Mouse (Mus musculus) liver, embryonic 14.5 days (tissue): ENCODE data around the gene Lyzl4. TPM values are rescaled to one million over a fixed set of nuclear protein-coding genes. Genes with fewer than 3 reads are reported as not detected.
"Not testable (repeated sequence)": the region's sequence is repeated elsewhere in the genome, so short reads cannot be mapped to it uniquely, and the experiment has no call there.

ENCODE experiments used
- ATAC-seq: fragments of 200-750 bp; cut with Nextera tagmentation; 2 replicates; pipeline ENCODE4 v1.8.0; 2017; ENCODE audit warnings: moderate number of reproducible peaks, mild to moderate bottlenecking, moderate library complexity; ENCODE audit not compliant: insufficient read depth
- DNase-seq, 3 experiments: peaks; one replicate each; pipeline ENCODE4 v3.0.0-alpha.2; 2012 to 2013; ENCODE audit warnings: low read depth in 3 of 3, low spot score in 3 of 3
- H3K27ac ChIP-seq: fragments of 300-500 bp; sonication (generic); 2 replicates; pipeline ENCODE4 v1.5.1; 2014; ENCODE audit warnings: moderate library complexity, mild to moderate bottlenecking, control low read depth, inconsistent platforms
- H3K27me3 ChIP-seq: fragments of 300-500 bp; sonication (generic); 2 replicates; pipeline ENCODE4 v1.6.1; 2014; ENCODE audit warnings: mild to moderate bottlenecking, low read length, moderate library complexity; ENCODE audit not compliant: control insufficient read depth, insufficient read depth
- H3K36me3 ChIP-seq: fragments of 300-500 bp; sonication (generic); replicated peaks from 2 replicates; pipeline ENCODE4 v1.6.1; 2014; ENCODE audit warnings: low read depth; ENCODE audit not compliant: control insufficient read depth, insufficient read depth
- H3K4me1 ChIP-seq, 2 experiments: fragments of 200-500 bp in 1 of 2; fragments of 300-500 bp in 1 of 2; sonication (generic) in 1 of 2; replicated peaks; 2 replicates each; pipeline ENCODE4 v1.6.1; 2012 to 2014; ENCODE audit warnings: antibody characterized with exemption in 1 of 2, inconsistent platforms in 1 of 2, low read length in 1 of 2; ENCODE audit not compliant: control insufficient read depth in 2 of 2, insufficient read depth in 2 of 2
- H3K4me2 ChIP-seq: fragments of 300-500 bp; sonication (generic); 2 replicates; pipeline ENCODE4 v1.6.1; 2014; ENCODE audit warnings: low read depth, mild to moderate bottlenecking, control low read depth, moderate library complexity
- H3K4me3 ChIP-seq, 2 experiments: fragments of 200-500 bp in 1 of 2; fragments of 300-500 bp in 1 of 2; sonication (generic) in 1 of 2; 2 replicates each; pipeline ENCODE4 v1.5.1; 2012 to 2014; ENCODE audit warnings: low read depth in 2 of 2, low read length in 2 of 2, mild to moderate bottlenecking in 2 of 2, control low read depth in 1 of 2, inconsistent platforms in 1 of 2, moderate library complexity in 1 of 2; ENCODE audit not compliant: insufficient read depth in 1 of 2
- H3K9ac ChIP-seq: fragments of 300-500 bp; sonication (generic); replicated peaks from 2 replicates; pipeline ENCODE4 v1.6.1; 2014; ENCODE audit warnings: mild to moderate bottlenecking, control low read depth, moderate library complexity
- H3K9me3 ChIP-seq: fragments of 300-500 bp; sonication (generic); 2 replicates; pipeline ENCODE4 v1.6.1; 2016; ENCODE audit warnings: low read length, mixed read lengths; ENCODE audit not compliant: control insufficient read depth
- CTCF ChIP-seq: IDR thresholded peaks from 2 replicates; pipeline ENCODE4 v1.5.1; 2016; ENCODE audit warnings: antibody characterized with exemption, low read depth, control low read depth
- EP300 ChIP-seq: IDR thresholded peaks from 2 replicates; pipeline ENCODE4 v1.6.1; 2016; ENCODE audit warnings: antibody characterized with exemption, low read depth
- WGBS: fragments of 180-500 bp; shearing (Covaris S2); extraction: QIAGEN DNeasy Blood & Tissue Kit; methylation state at CpG from one replicate; pipeline ENCODE4 v1.1.7; 2014; ENCODE audit not compliant: insufficient replicate concordance; 5-methylcytosine and 5-hydroxymethylcytosine counted together
- polyA plus RNA-seq, 2 experiments: library from polyadenylated mRNA; depleted of rRNA in 1 of 2; stranded (reverse) in 1 of 2; unstranded in 1 of 2; fragments of >200 nt; fragmentation: Nextera tagmentation in 1 of 2; extraction: Ambion mirVana in 1 of 2; gene quantifications; 2 replicates each; pipeline versions ENCODE4 v1.2.1 to v1.2.3; 2012 to 2014

Gene Lyzl4
- polyA plus RNA-seq, 2 experiments, result 0.15 TPM; not detected in 1

DNA sequence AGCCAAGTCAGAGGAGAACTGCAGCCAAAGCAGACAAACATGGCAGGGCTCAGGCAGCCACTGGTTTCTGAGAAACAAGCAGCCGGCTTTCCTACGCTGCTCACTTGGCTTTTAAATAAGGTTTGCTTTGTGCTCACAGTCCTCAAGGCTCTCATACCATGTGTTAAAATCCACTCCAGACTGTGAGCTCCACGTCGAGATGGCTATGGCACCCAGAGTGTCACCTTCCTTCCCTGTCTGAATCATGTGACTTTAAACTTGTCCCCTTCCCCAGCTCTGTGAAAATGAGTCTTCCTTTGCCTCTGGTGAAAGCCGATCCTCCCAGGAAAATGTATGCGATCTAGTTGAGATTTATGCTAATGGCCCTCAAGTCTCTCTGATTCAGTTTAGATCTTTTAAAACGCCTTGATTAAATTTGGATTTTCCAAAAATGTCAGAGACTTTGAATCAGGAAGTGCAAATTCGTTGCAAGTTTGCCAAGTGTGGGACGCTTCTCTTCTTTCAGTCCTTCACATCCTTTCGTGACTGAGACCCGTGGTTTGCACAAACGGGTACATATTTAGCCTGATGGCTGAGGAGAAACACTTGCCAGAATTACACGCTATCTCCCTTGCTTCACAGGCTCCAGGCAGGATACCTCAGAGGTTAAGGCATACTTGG, 41.6 kb downstream of the Lyzl4 start:
- ATAC-seq (no peak), DNase-seq (no peak)
- WGBS, result 40% methylated on average over 13 of the region's 13 CpGs
- no peak overlapping the region for H3K9ac ChIP-seq
- no peak for TF ChIP-seq CTCF
- no peak for TF ChIP-seq EP300
- no peaks in the 10 kb centered on the region for H3K9me3 ChIP-seq
- no peak overlapping the region for H3K27ac ChIP-seq
- no peak overlapping the region for H3K4me3 ChIP-seq
- H3K27me3 ChIP-seq, result no peaks in the 10 kb centered on the region
- no peak overlapping the region for H3K4me2 ChIP-seq
- H3K4me1 ChIP-seq, result no peaks in the 10 kb centered on the region
- H3K36me3 ChIP-seq, result no peaks in the 10 kb centered on the region

DNA sequence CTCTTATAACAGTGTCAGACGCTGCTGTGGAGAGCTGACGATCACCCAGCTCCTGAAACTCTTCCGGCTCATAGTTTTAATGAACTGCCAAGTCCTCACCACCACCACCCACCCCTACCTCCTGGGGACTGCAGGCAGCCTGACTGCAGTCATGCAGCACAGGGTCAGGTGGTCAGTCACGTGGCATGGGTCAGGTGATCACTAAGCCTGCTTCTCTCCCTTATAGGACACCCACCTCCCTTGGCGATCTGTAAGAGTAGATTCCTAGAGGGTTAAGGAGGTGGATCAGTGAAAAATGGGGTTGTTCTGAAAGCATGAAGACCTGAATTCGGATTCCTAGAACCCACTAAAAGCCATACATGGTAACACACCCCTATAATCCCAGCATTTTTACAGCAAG, 42.3 kb downstream of the Lyzl4 start:
- no peaks in the 10 kb centered on the region for H3K27me3 ChIP-seq
- 63% methylated on average over 6 of the region's 6 CpGs for WGBS
- TF ChIP-seq EP300 (no peak), CTCF (no peak)
- no peak for ATAC-seq
- H3K27ac ChIP-seq, result no peak overlapping the region
- no peaks in the 10 kb centered on the region for H3K36me3 ChIP-seq
- no peak for DNase-seq
- no peaks in the 10 kb centered on the region for H3K9me3 ChIP-seq
- no peak overlapping the region for H3K4me2 ChIP-seq
- no peaks in the 10 kb centered on the region for H3K4me1 ChIP-seq
- no peak overlapping the region for H3K9ac ChIP-seq
- no peak overlapping the region for H3K4me3 ChIP-seq

DNA sequence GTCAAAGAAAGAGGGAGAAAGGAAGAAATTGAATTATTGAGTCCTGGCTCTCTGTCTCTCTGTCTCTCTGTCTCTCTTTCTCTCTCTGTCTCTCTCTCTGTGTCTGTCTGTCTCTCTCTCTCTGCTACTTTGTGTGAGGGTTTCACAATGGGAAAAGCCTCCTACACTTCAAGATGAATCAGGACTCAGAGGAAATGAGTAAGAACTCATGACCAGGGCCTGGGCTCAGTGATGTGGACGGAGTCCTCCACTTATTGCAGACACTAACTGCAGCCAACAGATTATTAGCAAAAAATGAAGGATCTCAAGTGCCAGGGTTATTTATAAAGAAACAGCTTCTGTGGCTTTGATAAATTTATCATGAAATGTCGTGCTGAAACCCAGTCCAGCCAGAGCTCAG, 43.8 kb downstream of the Lyzl4 start:
- TF ChIP-seq EP300, result no peak
- no peak for TF ChIP-seq CTCF
- Histone ChIP-seq H3K36me3 (no peaks in the 10 kb centered on the region), H3K27me3 (no peaks in the 10 kb centered on the region), H3K4me1 (no peaks in the 10 kb centered on the region), H3K4me2 (no peak overlapping the region), H3K4me3 (no peak overlapping the region), H3K9me3 (no peaks in the 10 kb centered on the region), H3K9ac (no peak overlapping the region), H3K27ac (no peak overlapping the region)
- no peak for ATAC-seq
- DNase-seq, result no peak
- 39% methylated on average over 2 of the region's 2 CpGs for WGBS

DNA sequence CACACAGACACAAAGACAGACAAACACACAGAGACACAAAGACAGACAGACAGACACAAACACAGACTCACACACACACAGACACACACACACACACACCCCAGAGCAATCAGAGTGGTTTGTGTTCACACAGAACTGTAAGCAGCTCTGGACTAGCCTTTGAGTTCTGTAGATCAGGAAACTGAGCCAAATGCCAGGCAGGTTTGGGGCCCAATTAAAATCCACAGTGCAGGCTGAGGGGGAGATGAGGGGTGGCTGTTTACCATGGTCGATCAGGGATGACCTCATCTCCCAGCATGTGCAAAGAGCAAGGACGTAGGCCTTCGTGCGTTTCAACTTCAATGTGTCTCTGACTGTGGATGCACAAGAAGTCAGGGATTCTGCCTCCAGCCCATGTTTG, 47.1 kb downstream of the Lyzl4 start:
- no peak overlapping the region for H3K4me2 ChIP-seq
- H3K36me3 ChIP-seq, result no peaks in the 10 kb centered on the region
- no peak overlapping the region for H3K4me3 ChIP-seq
- H3K27me3 ChIP-seq, result no peaks in the 10 kb centered on the region
- WGBS, result 62% methylated on average over 4 of the region's 4 CpGs
- TF ChIP-seq CTCF (no peak), EP300 (no peak)
- no peak overlapping the region for H3K27ac ChIP-seq
- no peak for DNase-seq
- H3K9me3 ChIP-seq, result no peaks in the 10 kb centered on the region
- H3K4me1 ChIP-seq, result no peaks in the 10 kb centered on the region
- ATAC-seq, result no peak
- no peak overlapping the region for H3K9ac ChIP-seq

DNA sequence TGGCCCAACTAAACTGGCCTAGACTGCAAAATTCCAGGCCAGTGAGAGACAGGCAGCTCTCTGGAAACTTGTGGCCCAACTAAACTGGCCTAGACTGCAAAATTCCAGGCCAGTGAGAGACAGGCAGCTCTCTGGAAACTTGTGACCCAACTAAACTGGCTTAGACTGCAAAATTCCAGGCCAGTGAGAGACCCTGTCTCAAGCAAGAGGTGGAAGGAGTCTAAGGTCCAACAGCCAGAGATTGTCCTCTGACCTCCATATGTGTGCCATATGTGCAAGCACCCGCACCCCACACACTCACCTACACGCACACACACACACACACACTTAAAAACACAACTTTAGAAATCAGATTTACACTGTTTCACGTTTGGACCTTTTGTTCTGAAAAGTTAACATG, 48.1 kb downstream of the Lyzl4 start:
- H3K27ac ChIP-seq, H3K36me3 ChIP-seq, H3K4me3 ChIP-seq, H3K9me3 ChIP-seq, ATAC-seq, DNase-seq, H3K4me1 ChIP-seq, H3K4me2 ChIP-seq, H3K9ac ChIP-seq, H3K27me3 ChIP-seq: not testable (repeated sequence)
- WGBS, result 43% methylated on average over 3 of the region's 3 CpGs
